Mouse (Mus musculus) CH12.LX (cell line): ENCODE measurements around the gene Slc26a10.

Experiments used
- CTCF ChIP-seq, 2 experiments: IDR thresholded peaks in 1 of 2; conservative IDR thresholded peaks in 1 of 2; 2 replicates each; pipeline ENCODE4 v1.5.1; 2011 to 2012; ENCODE audit warnings: low read depth in 2 of 2, low read length in 2 of 2, improper control_type of control experiment in 1 of 2, inconsistent platforms in 1 of 2, mild to moderate bottlenecking in 1 of 2, moderate library complexity in 1 of 2
- E2F4 ChIP-seq: IDR thresholded peaks from 2 replicates; pipeline ENCODE4 v1.6.1; 2011; ENCODE audit warnings: low read depth, low read length, improper control_type of control experiment; ENCODE audit not compliant: insufficient replicate concordance
- EP300 ChIP-seq: IDR thresholded peaks from 2 replicates; pipeline ENCODE4 v1.6.1; 2011; ENCODE audit warnings: low read length, improper control_type of control experiment
- ETS1 ChIP-seq: conservative IDR thresholded peaks from 2 replicates; pipeline ENCODE4 v1.6.1; 2012; ENCODE audit warnings: low read depth, mild to moderate bottlenecking, inconsistent platforms, low read length, improper control_type of control experiment, moderate library complexity
- JUND ChIP-seq: conservative IDR thresholded peaks from 2 replicates; pipeline ENCODE4 v1.6.1; 2011; ENCODE audit warnings: low read depth, low read length, improper control_type of control experiment
- KAT2A ChIP-seq: IDR thresholded peaks from 2 replicates; pipeline ENCODE4 v1.6.1; 2012; ENCODE audit warnings: low read length, improper control_type of control experiment, inconsistent platforms; ENCODE audit not compliant: insufficient replicate concordance
- MAFK ChIP-seq: IDR thresholded peaks from 2 replicates; pipeline ENCODE4 v1.6.1; 2011; ENCODE audit warnings: low read length, improper control_type of control experiment; ENCODE audit not compliant: insufficient replicate concordance
- MAX ChIP-seq: IDR thresholded peaks from 2 replicates; pipeline ENCODE4 v1.6.1; 2011; ENCODE audit warnings: low read length, improper control_type of control experiment
- MEF2A ChIP-seq: IDR thresholded peaks from 2 replicates; pipeline ENCODE4 v1.6.1; 2014; ENCODE audit warnings: low read depth, mild to moderate bottlenecking, inconsistent platforms, low read length, improper control_type of control experiment, borderline replicate concordance
- POLR2A ChIP-seq: IDR thresholded peaks from 2 replicates; pipeline ENCODE4 v1.6.1; 2011; ENCODE audit warnings: low read depth, mild to moderate bottlenecking, improper control_type of control experiment, low read length
- TBP ChIP-seq: conservative IDR thresholded peaks from 2 replicates; pipeline ENCODE4 v1.6.1; 2011; ENCODE audit warnings: low read depth, low read length, improper control_type of control experiment
- USF1 ChIP-seq: IDR thresholded peaks from 2 replicates; pipeline ENCODE4 v1.6.1; 2014; ENCODE audit warnings: low read depth, mild to moderate bottlenecking, inconsistent platforms, low read length, improper control_type of control experiment

GRCm38 (mm10) chr10:127226318-127226895 lies 46.0 kb upstream of the Slc26a10 start:
- no peak for TF ChIP-seq USF1
- no peak for TF ChIP-seq MEF2A
- no peak for TF ChIP-seq MAX
- peak; percentile 81 for TF ChIP-seq MAFK
- no peak for TF ChIP-seq POLR2A
- TF ChIP-seq EP300 = no peak
- TF ChIP-seq TBP = no peak
- TF ChIP-seq CTCF (conservative IDR thresholded peaks at IDR 0.05 in 1 of 2, IDR thresholded peaks at IDR 0.05 in 1 of 2; ENCODE audit: low read depth in 2 of 2, low read length in 2 of 2) = peak in 1 of 2 experiments; percentile 41; a peak in 2 of 4 replicates
- no peak for TF ChIP-seq JUND
- no peak for TF ChIP-seq E2F4
- TF ChIP-seq ETS1 = no peak
- TF ChIP-seq KAT2A = no peak
